Mouse (Mus musculus) liver, postnatal 0 days (tissue): ENCODE data around the gene Akt2.

ENCODE experiments used
- CTCF ChIP-seq: sonication (generic); IDR thresholded peaks from 2 replicates; pipeline ENCODE4 v1.5.1; 2016; ENCODE audit warnings: antibody characterized with exemption, low read depth
- EP300 ChIP-seq: IDR thresholded peaks from 2 replicates; pipeline ENCODE4 v1.6.1; 2016; ENCODE audit warnings: antibody characterized with exemption, low read depth, mild to moderate bottlenecking

- no peak for TF ChIP-seq CTCF
- no peak for TF ChIP-seq EP300
Measured at GRCm38 (mm10) chr7:27577589-27577988, 13.8 kb upstream of the Akt2 start.
